Mouse (Mus musculus) ES-E14 (cell line): ENCODE results near the gene Myo1h.

Experiments used
- HCFC1 ChIP-seq: IDR thresholded peaks from 2 replicates; pipeline ENCODE4 v1.6.1; 2012; ENCODE audit warnings: low read length, inconsistent platforms, borderline replicate concordance; ENCODE audit not compliant: insufficient read depth
- MAFK ChIP-seq: IDR thresholded peaks from 2 replicates; pipeline ENCODE4 v1.6.1; 2014; ENCODE audit warnings: mild to moderate bottlenecking, low read depth, low read length, inconsistent platforms; ENCODE audit not compliant: insufficient read depth
- ZC3H11A ChIP-seq: IDR thresholded peaks from 2 replicates; pipeline ENCODE4 v1.6.1; 2012; ENCODE audit warnings: low read depth, mild to moderate bottlenecking, inconsistent platforms, low read length, borderline replicate concordance

DNA sequence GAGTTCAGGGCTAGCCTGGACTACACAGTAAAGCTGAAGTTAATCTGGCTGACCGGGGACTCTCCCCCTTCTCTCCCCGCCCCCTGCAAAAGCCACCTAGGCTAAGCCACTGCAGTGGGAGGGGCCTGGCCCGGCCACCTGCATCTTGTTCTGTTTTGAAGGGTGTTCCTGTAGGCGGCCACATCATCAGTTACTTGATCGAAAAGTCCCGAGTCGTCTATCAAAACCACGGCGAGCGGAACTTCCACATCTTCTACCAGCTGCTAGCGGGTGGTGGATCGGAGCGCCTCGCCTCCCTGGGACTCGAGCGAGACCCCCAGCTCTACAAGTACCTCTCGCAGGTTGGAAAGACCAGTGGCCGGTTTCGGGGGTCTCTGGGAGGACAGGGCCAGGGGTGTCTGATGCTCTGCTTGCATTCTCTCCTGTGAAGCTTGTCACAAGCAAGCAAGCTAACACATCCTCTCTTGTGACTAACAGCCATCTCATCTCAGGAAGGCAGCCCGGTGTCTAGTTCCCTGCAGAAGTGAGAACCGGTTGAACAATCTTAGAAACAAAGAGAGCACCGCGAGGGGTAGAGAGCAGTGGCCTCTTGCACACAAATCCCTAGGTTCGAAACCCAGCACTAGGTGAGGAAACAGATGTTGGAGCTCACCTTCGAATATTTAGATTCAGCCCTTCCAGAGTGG is 34.3 kb downstream of the Myo1h start:
- TF ChIP-seq ZC3H11A = no peak
- no peak for TF ChIP-seq HCFC1
- no peak for TF ChIP-seq MAFK
